19 mouse cellular contexts compared by ENCODE assay signal in genomic region chr14:62580945-62581344, GRCm38 (mm10). TPM values are rescaled to one million over a fixed set of nuclear protein-coding genes. Genes with fewer than 3 reads are reported as not detected.
DNase-seq lines count a peak whose midpoint lies in the region; ATAC-seq and TF ChIP-seq lines count a peak whose summit lies in the region.
"Had no signal": no experiment of that assay in that cellular context is flagged by ENCODE, and none has a peak within 500 bp of the region (broad histone marks: within the 10 kb centered on the region; RNA-seq: fewer than 3 reads in every experiment).

No protein-coding gene starts in this region.

- H3K27me3 ChIP-seq in forebrain, embryonic 10.5 days (ENCODE audit: poor library complexity, severe bottlenecking) = no peaks in the 10 kb centered on the region; the same call in 1 of the 2 replicates
- H3K27me3 ChIP-seq in forebrain, postnatal 0 days (ENCODE audit: insufficient read depth, low read length) = no peaks in the 10 kb centered on the region
- H3K27me3 ChIP-seq in midbrain, embryonic 11.5 days (ENCODE audit: control insufficient read depth, insufficient read depth, low read length) = no peaks in the 10 kb centered on the region
- no peaks in the 10 kb centered on the region for H3K27me3 ChIP-seq in midbrain, embryonic 16.5 days (ENCODE audit: control insufficient read depth, insufficient read depth, low read depth, low read length)
- no peaks in the 10 kb centered on the region for H3K27me3 ChIP-seq in liver, embryonic 13.5 days

- peaks cover 52% of the 10 kb centered on the region for H3K4me1 ChIP-seq in forebrain, embryonic 10.5 days
- peaks cover 12% of the 10 kb centered on the region; the same call in 1 of the 2 replicates for H3K4me1 ChIP-seq in forebrain, postnatal 0 days (ENCODE audit: insufficient read depth)
- peaks cover 39% of the 10 kb centered on the region for H3K4me1 ChIP-seq in midbrain, embryonic 11.5 days (ENCODE audit: control insufficient read depth, insufficient read depth, low read length)
- peaks cover 30% of the 10 kb centered on the region for H3K4me1 ChIP-seq in midbrain, embryonic 16.5 days (ENCODE audit: control insufficient read depth, insufficient read depth, low read length)
- H3K4me1 ChIP-seq in liver, embryonic 13.5 days (replicated peaks) = no peaks in the 10 kb centered on the region

- WGBS in forebrain, embryonic 10.5 days = 94% methylated on average over 3 of the region's 3 CpGs
- WGBS in forebrain, postnatal 0 days = 91% methylated on average over 3 of the region's 3 CpGs
- WGBS in midbrain, embryonic 11.5 days = 78% methylated on average over 3 of the region's 3 CpGs
- WGBS in midbrain, embryonic 16.5 days = 84% methylated on average over 3 of the region's 3 CpGs
- WGBS in liver, embryonic 13.5 days (ENCODE audit: insufficient replicate concordance) = 69% methylated on average over 3 of the region's 3 CpGs

- no peak overlapping the region for H3K9ac ChIP-seq in forebrain, postnatal 0 days
- H3K9ac ChIP-seq in midbrain, embryonic 11.5 days (ENCODE audit: low read length) = no peak overlapping the region
- no peak overlapping the region for H3K9ac ChIP-seq in midbrain, embryonic 16.5 days (ENCODE audit: low read depth, low read length)
- H3K9ac ChIP-seq in liver, embryonic 13.5 days = no peak overlapping the region
- H3K9ac ChIP-seq: limb, embryonic 12.5 days had no signal

- DNase-seq in forebrain, embryonic 10.5 days (ENCODE audit: extremely low spot score, low spot score) = no peak
- no peak for DNase-seq in forebrain, postnatal 0 days
- DNase-seq in midbrain, embryonic 11.5 days (ENCODE audit: low spot score, missing footprints) = no peak
- DNase-seq in liver, embryonic 13.5 days = peak; percentile 4
- no peak for DNase-seq in right cerebral cortex, adult 2 months (ENCODE audit: low spot score in 2 of 2)
- DNase-seq in layer of hippocampus, postnatal 10 days (ENCODE audit: low spot score in 2 of 2) = no peak
- no peak for DNase-seq in cerebellum, adult 9-11 months
- DNase-seq: cerebellum, adult 2 months; heart, adult 18-20 months; heart, postnatal 36 days; kidney, adult 9 months; layer of hippocampus, adult 9-11 months; lung, postnatal 10 days; right cerebral cortex, postnatal 4 days had no signal

- no peak overlapping the region for H3K4me2 ChIP-seq in forebrain, postnatal 0 days (ENCODE audit: low read depth)
- H3K4me2 ChIP-seq in midbrain, embryonic 11.5 days = no peak overlapping the region
- no peak overlapping the region for H3K4me2 ChIP-seq in midbrain, embryonic 16.5 days (ENCODE audit: low read length)
- H3K4me2 ChIP-seq in liver, embryonic 13.5 days = no peak overlapping the region
- H3K4me2 ChIP-seq: limb, embryonic 12.5 days had no signal

- H3K27ac ChIP-seq in forebrain, embryonic 10.5 days = peak overlapping the region; percentile 81
- no peak overlapping the region for H3K27ac ChIP-seq in forebrain, postnatal 0 days (ENCODE audit: low read depth, low read length)
- H3K27ac ChIP-seq in midbrain, embryonic 11.5 days (ENCODE audit: low read depth, low read length) = peak overlapping the region; percentile 82
- no peak overlapping the region for H3K27ac ChIP-seq in midbrain, embryonic 16.5 days (ENCODE audit: low read length)
- no peak overlapping the region for H3K27ac ChIP-seq in liver, embryonic 13.5 days
- H3K27ac ChIP-seq: limb, embryonic 12.5 days had no signal

- H3K36me3 ChIP-seq in forebrain, embryonic 10.5 days (replicated peaks) = no peaks in the 10 kb centered on the region
- H3K36me3 ChIP-seq in forebrain, postnatal 0 days (ENCODE audit: insufficient read depth) = peaks cover 7% of the 10 kb centered on the region; the same call in 1 of the 2 replicates
- no peaks in the 10 kb centered on the region for H3K36me3 ChIP-seq in midbrain, embryonic 11.5 days (ENCODE audit: control insufficient read depth, insufficient read depth, low read length)
- H3K36me3 ChIP-seq in midbrain, embryonic 16.5 days (ENCODE audit: control insufficient read depth, insufficient read depth, low read length) = 0 out of 2 replicates have a peak, but pooled peaks cover 2% of the 10 kb centered on the region
- no peaks in the 10 kb centered on the region for H3K36me3 ChIP-seq in liver, embryonic 13.5 days
- H3K36me3 ChIP-seq: limb, embryonic 12.5 days had no signal

- no peak for ATAC-seq in forebrain, postnatal 0 days
- no peak for ATAC-seq in midbrain, embryonic 11.5 days (ENCODE audit: low FRiP score)
- ATAC-seq in midbrain, embryonic 16.5 days = no peak
- no peak for ATAC-seq in liver, embryonic 13.5 days (ENCODE audit: low read depth)

- H3K4me3 ChIP-seq in forebrain, embryonic 10.5 days = no peak overlapping the region
- H3K4me3 ChIP-seq in forebrain, postnatal 0 days (ENCODE audit: low read depth, low read length) = no peak overlapping the region
- no peak overlapping the region for H3K4me3 ChIP-seq in midbrain, embryonic 11.5 days (ENCODE audit: low read depth, low read length)
- H3K4me3 ChIP-seq in midbrain, embryonic 16.5 days (ENCODE audit: low read depth, low read length) = no peak overlapping the region
- H3K4me3 ChIP-seq in liver, embryonic 13.5 days (replicated peaks) = no peak overlapping the region
- H3K4me3 ChIP-seq: limb, embryonic 12.5 days had no signal

- H3K9me3 ChIP-seq in forebrain, embryonic 10.5 days = no peaks in the 10 kb centered on the region
- H3K9me3 ChIP-seq in forebrain, postnatal 0 days (ENCODE audit: low read length) = no peaks in the 10 kb centered on the region
- H3K9me3 ChIP-seq in midbrain, embryonic 11.5 days (ENCODE audit: control insufficient read depth, low read length) = no peaks in the 10 kb centered on the region
- H3K9me3 ChIP-seq in midbrain, embryonic 16.5 days (replicated peaks; ENCODE audit: control insufficient read depth, low read length, poor library complexity, severe bottlenecking) = no peaks in the 10 kb centered on the region
- H3K9me3 ChIP-seq in liver, embryonic 13.5 days (replicated peaks) = no peaks in the 10 kb centered on the region
- H3K9me3 ChIP-seq: limb, embryonic 12.5 days had no signal

- TF ChIP-seq CTCF in forebrain, postnatal 0 days (IDR thresholded peaks at IDR 0.05; ENCODE audit: low read depth) = no peak

RNA-seq across cellular contexts. Expression of gene Gm4131, which starts 14.2 kb away (rescaled TPM):
- not detected in 2 replicates for polyA plus RNA-seq in forebrain, embryonic 10.5 days (2016; fragmentation: Nextera tagmentation; extraction: Ambion mirVana)
- total RNA-seq in forebrain, postnatal 0 days (2014; rRNA removed) = not detected in 2 replicates
- polyA plus RNA-seq in forebrain, postnatal 0 days (2015; fragmentation: Nextera tagmentation; extraction: Ambion mirVana) = 0.22 TPM in 1 of 2 replicates, not detected in the other
- not detected in 2 replicates for polyA plus RNA-seq in midbrain, embryonic 11.5 days (2014; fragmentation: Nextera tagmentation; extraction: Ambion mirVana)
- polyA plus RNA-seq in midbrain, embryonic 16.5 days (2015; fragmentation: Nextera tagmentation; extraction: Ambion mirVana) = 0.25 and 0.36 TPM in 2 replicates
- polyA plus RNA-seq in liver, embryonic 13.5 days (2015; fragmentation: Nextera tagmentation; extraction: Ambion mirVana) = not detected in 2 replicates
- total RNA-seq in layer of hippocampus, postnatal 10 days (2021) = not detected
- total RNA-seq: adrenal gland, postnatal 4 days; heart, adult 18-20 months; heart, postnatal 36 days had no signal
- polyA plus RNA-seq: cerebellum, adult 2 months; embryonic facial prominence, embryonic 11.5 days; limb, embryonic 12.5 days; stomach, embryonic 16.5 days had no signal

RNA-seq across cellular contexts. Expression of gene Fam124a, which starts 25.4 kb away (rescaled TPM):
- 4.3 and 4.5 TPM in 2 replicates for polyA plus RNA-seq in forebrain, embryonic 10.5 days (2016; fragmentation: Nextera tagmentation; extraction: Ambion mirVana)
- 41.7 and 66.4 TPM in 2 replicates for total RNA-seq in forebrain, postnatal 0 days (2014; rRNA removed)
- 39.6 and 52.3 TPM in 2 replicates for polyA plus RNA-seq in forebrain, postnatal 0 days (2015; fragmentation: Nextera tagmentation; extraction: Ambion mirVana)
- polyA plus RNA-seq in midbrain, embryonic 11.5 days (2014; fragmentation: Nextera tagmentation; extraction: Ambion mirVana) = 2.6 and 3.4 TPM in 2 replicates
- 48.4 and 55.3 TPM in 2 replicates for polyA plus RNA-seq in midbrain, embryonic 16.5 days (2015; fragmentation: Nextera tagmentation; extraction: Ambion mirVana)
- polyA plus RNA-seq in liver, embryonic 13.5 days (2015; fragmentation: Nextera tagmentation; extraction: Ambion mirVana) = 3.4 TPM in 2 replicates
- 10 to 100 TPM; 39.5 to 43.6 TPM for total RNA-seq in layer of hippocampus, postnatal 10 days (2021)

Comparison
In these comparisons a context has a peak if more than half of its experiments do, and no peak if none do; other contexts are left out.
1. H3K27ac ChIP-seq: peak in forebrain, embryonic 10.5 days (single experiment) and midbrain, embryonic 11.5 days (single experiment); none in forebrain, postnatal 0 days (single experiment), midbrain, embryonic 16.5 days (single experiment) and liver, embryonic 13.5 days (single experiment).